Mouse (Mus musculus) thymus, adult 2 months (tissue): ENCODE data around the gene Rem2.

Experiments used
- CTCF ChIP-seq: fragments of 200-500 bp; IDR thresholded peaks from 2 replicates; pipeline ENCODE4 v1.5.1; 2012; ENCODE audit warnings: mild to moderate bottlenecking, control low read depth, low read length, moderate library complexity, borderline replicate concordance; ENCODE audit not compliant: control insufficient read depth, poor library complexity, insufficient read depth; ENCODE audit errors: extremely low read depth
- POLR2A ChIP-seq: fragments of 200-500 bp; IDR thresholded peaks from 2 replicates; pipeline ENCODE4 v1.6.1; 2012; ENCODE audit warnings: mild to moderate bottlenecking, low read length, control low read depth, moderate library complexity; ENCODE audit not compliant: control insufficient read depth, poor library complexity, insufficient read depth; ENCODE audit errors: extremely low read depth

- peak; percentile 54; the same call in 1 of the 2 replicates for TF ChIP-seq CTCF
- TF ChIP-seq POLR2A: no peak
These were observed 18.3 kb downstream of the Rem2 start for GRCm38 (mm10) chr14:54494234-54494633.
